Mouse (Mus musculus): Measurements from ENCODE around the gene Scd2. TPM values are rescaled to one million over a fixed set of nuclear protein-coding genes. Genes with fewer than 3 reads are reported as not detected.
"Not testable (repeated sequence)": the region's sequence is repeated elsewhere in the genome, so short reads cannot be mapped to it uniquely, and the experiment has no call there.

Scd2 gene
- 255 and 272 TPM in 2 replicates for polyA plus RNA-seq (2015; fragmentation: Nextera tagmentation; extraction: Ambion mirVana)

- Histone ChIP-seq H3K9me3 (no peaks in the 10 kb centered on the region), H3K4me3 (peak within 1 kb of the TSS; percentile 97), H3K9ac (peak within 1 kb of the TSS; percentile 99), H3K4me1 (replicated peaks) (peaks cover 59% of the 10 kb centered on the region), H3K4me2 (peak within 1 kb of the TSS; percentile 100), H3K36me3 (peaks cover 28% of the 10 kb centered on the region), H3K27ac (replicated peaks) (peak within 1 kb of the TSS; percentile 99), H3K27me3 (no peaks in the 10 kb centered on the region)
- WGBS: 2% methylated on average over 21 of the region's 21 CpGs
- ATAC-seq (ENCODE audit: low read depth): peak; percentile 52
These were observed at the start of gene Scd2 for GRCm38 (mm10) chr19:44292941-44293768. Gene Scd2, plus strand, starts transcription at chr19:44293674.

GRCm38 (mm10) chr19:44245761-44246171 lies 47.7 kb upstream of the Scd2 start:
- H3K36me3 ChIP-seq: no peaks in the 10 kb centered on the region
- H3K4me1 ChIP-seq (replicated peaks): peaks cover 27% of the 10 kb centered on the region
- H3K27ac ChIP-seq (replicated peaks): no peak overlapping the region
- H3K27me3 ChIP-seq: no peaks in the 10 kb centered on the region
- H3K9ac ChIP-seq: no peak overlapping the region
- no peak overlapping the region for H3K4me3 ChIP-seq
- peak overlapping the region; percentile 82 for H3K4me2 ChIP-seq
- H3K9me3 ChIP-seq: no peaks in the 10 kb centered on the region
- no peak for ATAC-seq (ENCODE audit: low read depth)
- WGBS: 5% methylated on average over 5 of the region's 5 CpGs

- WGBS: 51% methylated on average over 11 of the region's 11 CpGs
- Histone ChIP-seq H3K36me3 (no peaks in the 10 kb centered on the region), H3K4me3 (no peak overlapping the region), H3K27me3 (no peaks in the 10 kb centered on the region), H3K9me3 (no peaks in the 10 kb centered on the region), H3K9ac (peak overlapping the region; percentile 82; the same call in 1 of the 2 replicates), H3K4me1 (replicated peaks) (peaks cover 27% of the 10 kb centered on the region), H3K27ac (replicated peaks) (peak overlapping the region; percentile 95; the same call in 1 of the 2 replicates), H3K4me2 (peak overlapping the region; percentile 82)
- no peak for ATAC-seq (ENCODE audit: low read depth)
These were observed 47.0 kb upstream of the Scd2 start for GRCm38 (mm10) chr19:44246341-44246911.

- no peaks in the 10 kb centered on the region for H3K27me3 ChIP-seq
- peak overlapping the region; percentile 82 for H3K9ac ChIP-seq
- 1% methylated on average over 25 of the region's 25 CpGs for WGBS
- peak overlapping the region; percentile 82 for H3K4me2 ChIP-seq
- peak overlapping the region; percentile 95 for H3K27ac ChIP-seq (replicated peaks)
- H3K4me3 ChIP-seq: peak overlapping the region; percentile 48
- H3K9me3 ChIP-seq: no peaks in the 10 kb centered on the region
- no peaks in the 10 kb centered on the region for H3K36me3 ChIP-seq
- peak; percentile 58 for ATAC-seq (ENCODE audit: low read depth)
- peaks cover 27% of the 10 kb centered on the region for H3K4me1 ChIP-seq (replicated peaks)
These were observed 46.0 kb upstream of the Scd2 start for GRCm38 (mm10) chr19:44247281-44248080.

- ATAC-seq (ENCODE audit: low read depth): peak; percentile 97
- Histone ChIP-seq H3K9ac (peak overlapping the region; percentile 82), H3K4me2 (peak overlapping the region; percentile 82), H3K27me3 (no peaks in the 10 kb centered on the region), H3K36me3 (no peaks in the 10 kb centered on the region), H3K4me3 (peak overlapping the region; percentile 48), H3K4me1 (replicated peaks) (peaks cover 27% of the 10 kb centered on the region), H3K27ac (replicated peaks) (peak overlapping the region; percentile 95), H3K9me3 (no peaks in the 10 kb centered on the region)
- 3% methylated on average over 36 of the region's 36 CpGs for WGBS
These were observed 45.2 kb upstream of the Scd2 start for GRCm38 (mm10) chr19:44248081-44248853.

GRCm38 (mm10) chr19:44248854-44249351 lies 44.6 kb upstream of the Scd2 start:
- H3K27ac ChIP-seq (replicated peaks): peak overlapping the region; percentile 95
- peaks cover 27% of the 10 kb centered on the region for H3K4me1 ChIP-seq (replicated peaks)
- no peak overlapping the region for H3K4me3 ChIP-seq
- H3K4me2 ChIP-seq: peak overlapping the region; percentile 82
- no peak overlapping the region for H3K9ac ChIP-seq
- ATAC-seq (ENCODE audit: low read depth): no peak
- no peaks in the 10 kb centered on the region for H3K9me3 ChIP-seq
- H3K27me3 ChIP-seq: no peaks in the 10 kb centered on the region
- WGBS: 61% methylated on average over 11 of the region's 11 CpGs
- no peaks in the 10 kb centered on the region for H3K36me3 ChIP-seq

- H3K4me3 ChIP-seq; H3K27ac ChIP-seq (replicated peaks); H3K36me3 ChIP-seq; H3K27me3 ChIP-seq; H3K9ac ChIP-seq; H3K9me3 ChIP-seq; ATAC-seq (ENCODE audit: low read depth); H3K4me2 ChIP-seq: not testable (repeated sequence)
- H3K4me1 ChIP-seq (replicated peaks): peaks cover 24% of the 10 kb centered on the region
- 94% methylated on average over 6 of the region's 6 CpGs for WGBS
These were observed 42.3 kb upstream of the Scd2 start for GRCm38 (mm10) chr19:44251138-44251537.

GRCm38 (mm10) chr19:44251936-44252558 lies 41.4 kb upstream of the Scd2 start:
- Histone ChIP-seq H3K4me2 (no peak overlapping the region), H3K27me3 (no peaks in the 10 kb centered on the region), H3K9me3 (no peaks in the 10 kb centered on the region), H3K36me3 (no peaks in the 10 kb centered on the region), H3K9ac (no peak overlapping the region), H3K4me3 (no peak overlapping the region), H3K27ac (replicated peaks) (no peak overlapping the region), H3K4me1 (replicated peaks) (peaks cover 14% of the 10 kb centered on the region)
- ATAC-seq (ENCODE audit: low read depth): no peak
- WGBS: 79% methylated on average over 12 of the region's 12 CpGs

- 81% methylated on average over 4 of the region's 4 CpGs for WGBS
- not testable (repeated sequence) for ATAC-seq (ENCODE audit: low read depth); H3K4me1 ChIP-seq (replicated peaks); H3K9me3 ChIP-seq; H3K27ac ChIP-seq (replicated peaks); H3K4me3 ChIP-seq; H3K4me2 ChIP-seq; H3K27me3 ChIP-seq; H3K9ac ChIP-seq; H3K36me3 ChIP-seq
These were observed 39.4 kb upstream of the Scd2 start for GRCm38 (mm10) chr19:44254106-44254505.

GRCm38 (mm10) chr19:44257377-44257966 lies 36.0 kb upstream of the Scd2 start:
- Histone ChIP-seq H3K27me3 (no peaks in the 10 kb centered on the region), H3K9me3 (no peaks in the 10 kb centered on the region), H3K27ac (replicated peaks) (no peak overlapping the region), H3K36me3 (no peaks in the 10 kb centered on the region), H3K9ac (no peak overlapping the region), H3K4me2 (no peak overlapping the region), H3K4me1 (replicated peaks) (no peaks in the 10 kb centered on the region), H3K4me3 (no peak overlapping the region)
- 89% methylated on average over 13 of the region's 13 CpGs for WGBS
- ATAC-seq (ENCODE audit: low read depth): no peak

- H3K27ac ChIP-seq (replicated peaks): no peak overlapping the region
- no peaks in the 10 kb centered on the region for H3K27me3 ChIP-seq
- no peaks in the 10 kb centered on the region for H3K9me3 ChIP-seq
- no peak overlapping the region for H3K9ac ChIP-seq
- H3K4me1 ChIP-seq (replicated peaks): no peaks in the 10 kb centered on the region
- WGBS: 85% methylated on average over 4 of the region's 4 CpGs
- ATAC-seq (ENCODE audit: low read depth): no peak
- no peak overlapping the region for H3K4me2 ChIP-seq
- H3K36me3 ChIP-seq: no peaks in the 10 kb centered on the region
- H3K4me3 ChIP-seq: no peak overlapping the region
These were observed 34.0 kb upstream of the Scd2 start for GRCm38 (mm10) chr19:44259484-44259883.

Data from neural tube, embryonic 13.5 days (tissue).